Mouse (Mus musculus) heart, embryonic 16.5 days (tissue): ENCODE data around the gene Serpinb9. TPM values are rescaled to one million over a fixed set of nuclear protein-coding genes. Genes with fewer than 3 reads are reported as not detected.

ENCODE experiments used
- ATAC-seq: fragments of 200-750 bp; cut with Nextera tagmentation; replicated peaks from 2 replicates; pipeline ENCODE4 v1.8.0; 2017; ENCODE audit warnings: moderate number of reproducible peaks; ENCODE audit not compliant: insufficient read depth, low FRiP score; ENCODE audit errors: extremely low read depth
- H3K27ac ChIP-seq: fragments of 300-500 bp; sonication (generic); 2 replicates; pipeline ENCODE4 v1.5.1; 2014; ENCODE audit warnings: mild to moderate bottlenecking, low read length, control low read depth, moderate library complexity
- H3K27me3 ChIP-seq: fragments of 300-500 bp; sonication (generic); 2 replicates; pipeline ENCODE4 v1.6.1; 2014; ENCODE audit warnings: low read length, mixed read lengths; ENCODE audit not compliant: control insufficient read depth, insufficient read depth
- H3K36me3 ChIP-seq: fragments of 300-500 bp; sonication (generic); 2 replicates; pipeline ENCODE4 v1.6.1; 2014; ENCODE audit not compliant: control insufficient read depth, insufficient read depth
- H3K4me1 ChIP-seq: fragments of 300-500 bp; sonication (generic); 2 replicates; pipeline ENCODE4 v1.6.1; 2014; ENCODE audit warnings: low read length, mixed read lengths; ENCODE audit not compliant: control insufficient read depth, insufficient read depth
- H3K4me2 ChIP-seq: fragments of 300-500 bp; sonication (generic); 2 replicates; pipeline ENCODE4 v1.6.1; 2014; ENCODE audit warnings: low read depth, mild to moderate bottlenecking, control low read depth, low read length
- H3K4me3 ChIP-seq: fragments of 300-500 bp; sonication (generic); 2 replicates; pipeline ENCODE4 v1.5.1; 2014; ENCODE audit warnings: mild to moderate bottlenecking, control low read depth, low read length
- H3K9ac ChIP-seq: fragments of 300-500 bp; sonication (generic); 2 replicates; pipeline ENCODE4 v1.6.1; 2014; ENCODE audit warnings: low read length, control low read depth
- H3K9me3 ChIP-seq: fragments of 300-500 bp; sonication (generic); replicated peaks from 2 replicates; pipeline ENCODE4 v1.6.1; 2016; ENCODE audit warnings: low read length; ENCODE audit not compliant: control insufficient read depth
- WGBS: fragments of 180-500 bp; shearing (Covaris S2); extraction: QIAGEN DNeasy Blood & Tissue Kit; methylation state at CpG from one replicate; pipeline ENCODE4 v1.1.7; 2014; 5-methylcytosine and 5-hydroxymethylcytosine counted together
- polyA plus RNA-seq: library from polyadenylated mRNA; unstranded; fragments of >200 nt; fragmentation: Nextera tagmentation; extraction: Ambion mirVana; gene quantifications from 2 replicates; pipeline ENCODE4 v1.2.1, GENCODE M21; 2015

The Serpinb9 gene
- polyA plus RNA-seq, 1 experiment from 2014 or later: 8.8 TPM

GRCm38 (mm10) chr13:32968353-32968984 lies 34.6 kb upstream of the Serpinb9 start:
- ATAC-seq: no peak
- H3K36me3 ChIP-seq: peaks cover 8% of the 10 kb centered on the region; the same call in 1 of the 2 replicates

GRCm38 (mm10) chr13:32968996-32969640 lies 33.9 kb upstream of the Serpinb9 start:
- Histone ChIP-seq H3K9ac (no peak overlapping the region), H3K4me1 (peaks cover 18% of the 10 kb centered on the region), H3K27me3 (no peaks in the 10 kb centered on the region), H3K27ac (no peak overlapping the region), H3K36me3 (peaks cover 8% of the 10 kb centered on the region; the same call in 1 of the 2 replicates), H3K4me3 (no peak overlapping the region), H3K4me2 (no peak overlapping the region), H3K9me3 (no peaks in the 10 kb centered on the region)
- 74% methylated on average over 4 of the region's 4 CpGs for WGBS
- no peak for ATAC-seq

More at GRCm38 (mm10) chr13:32968353-32968984, 34.6 kb upstream of the Serpinb9 start:
- 69% methylated on average over 5 of the region's 5 CpGs for WGBS
- H3K9me3 ChIP-seq: no peaks in the 10 kb centered on the region
- no peaks in the 10 kb centered on the region for H3K27me3 ChIP-seq
- no peak overlapping the region for H3K27ac ChIP-seq
- peaks cover 23% of the 10 kb centered on the region for H3K4me1 ChIP-seq
- no peak overlapping the region for H3K9ac ChIP-seq
- H3K4me3 ChIP-seq: no peak overlapping the region
- H3K4me2 ChIP-seq: no peak overlapping the region

DNA sequence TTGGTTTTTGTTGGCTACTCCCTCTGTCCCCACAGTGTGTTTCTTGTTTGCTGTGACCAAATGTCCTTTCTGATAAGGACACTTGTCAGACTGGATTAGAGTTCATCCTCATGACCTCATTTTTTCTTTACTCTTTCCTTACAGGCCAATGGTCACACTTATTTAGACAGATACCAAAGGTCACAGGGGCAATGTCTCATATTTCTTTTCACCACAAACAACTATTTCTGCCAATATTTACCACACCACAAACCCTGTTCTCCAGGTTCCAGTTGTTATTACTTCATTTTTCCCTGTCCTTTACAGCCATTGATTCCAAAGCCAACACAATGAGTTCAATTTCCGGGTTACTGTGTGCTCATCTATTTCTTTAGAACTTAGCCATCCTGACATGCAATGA lies 33.4 kb upstream of the Serpinb9 start:
- Histone ChIP-seq H3K4me1 (peaks cover 12% of the 10 kb centered on the region), H3K27me3 (no peaks in the 10 kb centered on the region), H3K4me3 (no peak overlapping the region), H3K27ac (no peak overlapping the region), H3K4me2 (no peak overlapping the region), H3K36me3 (peaks cover 8% of the 10 kb centered on the region; the same call in 1 of the 2 replicates), H3K9me3 (no peaks in the 10 kb centered on the region), H3K9ac (no peak overlapping the region)
- WGBS: 83% methylated on average over 1 of the region's 1 CpGs
- ATAC-seq: no peak

DNA sequence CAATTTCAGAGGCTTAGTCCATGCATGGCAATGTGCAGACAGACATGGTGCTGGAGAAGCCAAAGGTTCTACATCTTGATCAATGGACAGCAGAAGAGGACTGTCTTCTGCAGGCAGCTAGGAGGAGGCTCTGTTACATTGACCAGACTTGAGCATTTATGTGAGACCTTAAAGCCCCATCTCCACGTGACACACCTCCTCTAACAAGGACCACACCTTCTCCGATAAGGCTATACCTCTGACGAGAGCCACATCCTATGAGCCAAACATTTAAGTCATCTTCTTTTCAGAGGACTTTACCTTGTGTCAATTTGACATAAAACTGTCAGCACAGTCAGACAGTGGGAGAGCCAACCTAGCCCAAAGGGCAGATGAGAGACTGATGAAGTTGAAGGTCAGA lies 32.3 kb upstream of the Serpinb9 start:
- H3K9me3 ChIP-seq: no peaks in the 10 kb centered on the region
- no peak for ATAC-seq
- H3K27me3 ChIP-seq: no peaks in the 10 kb centered on the region
- no peak overlapping the region for H3K9ac ChIP-seq
- peaks cover 8% of the 10 kb centered on the region; the same call in 1 of the 2 replicates for H3K36me3 ChIP-seq
- H3K4me2 ChIP-seq: no peak overlapping the region
- WGBS: 86% methylated on average over 3 of the region's 3 CpGs
- H3K4me1 ChIP-seq: peaks cover 5% of the 10 kb centered on the region; the same call in 1 of the 2 replicates
- no peak overlapping the region for H3K27ac ChIP-seq
- no peak overlapping the region for H3K4me3 ChIP-seq

DNA sequence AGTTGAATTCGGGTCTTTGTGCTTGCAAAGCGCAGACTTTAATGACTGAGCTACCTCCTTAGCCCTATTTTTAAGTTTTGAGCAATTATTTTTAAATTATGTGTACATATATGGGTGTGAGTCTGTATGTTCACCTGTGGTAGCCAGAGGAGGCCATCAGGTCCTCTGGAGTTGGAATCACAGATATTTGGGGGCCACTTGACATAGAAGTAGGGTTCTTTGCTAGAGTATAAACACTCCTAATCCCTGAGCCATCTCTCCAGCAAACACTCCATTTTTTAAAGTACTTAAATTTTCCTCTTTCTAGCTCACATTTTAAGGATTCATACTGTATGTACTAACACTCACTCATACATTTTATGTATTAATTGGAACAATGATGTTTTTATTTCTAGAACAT lies 28.8 kb upstream of the Serpinb9 start:
- Histone ChIP-seq H3K9me3 (no peaks in the 10 kb centered on the region), H3K27ac (no peak overlapping the region), H3K36me3 (peaks cover 13% of the 10 kb centered on the region; the same call in 1 of the 2 replicates), H3K9ac (no peak overlapping the region), H3K27me3 (no peaks in the 10 kb centered on the region), H3K4me1 (no peaks in the 10 kb centered on the region), H3K4me2 (no peak overlapping the region), H3K4me3 (no peak overlapping the region)
- 83% methylated on average over 2 of the region's 2 CpGs for WGBS
- no peak for ATAC-seq

DNA sequence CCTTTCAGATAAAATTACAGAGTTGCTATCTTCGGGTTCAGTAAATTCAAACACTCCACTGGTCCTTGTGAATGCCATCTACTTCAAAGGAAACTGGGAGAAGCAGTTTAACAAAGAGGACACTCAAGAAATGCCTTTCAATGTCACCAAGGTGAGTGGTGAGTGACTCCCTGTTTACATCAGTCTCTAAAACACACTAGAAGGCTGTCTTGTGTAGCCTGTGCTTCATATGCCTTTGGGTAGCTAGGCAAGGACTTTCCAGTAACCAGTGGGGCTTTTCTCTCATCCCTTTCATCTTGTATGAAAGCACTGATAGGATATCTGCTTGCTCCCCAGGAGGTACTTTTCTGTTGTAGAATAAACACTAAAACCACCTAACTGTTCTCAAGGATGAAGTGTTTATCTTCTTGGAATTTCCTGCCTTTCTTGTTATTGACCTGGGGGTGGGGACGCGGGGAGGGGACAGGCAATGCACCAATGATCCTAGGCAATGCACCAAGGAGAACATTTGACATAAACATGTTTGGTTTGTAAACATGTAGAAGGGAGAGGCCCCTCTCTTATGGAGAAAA lies 28.1 kb upstream of the Serpinb9 start:
- no peak for ATAC-seq
- Histone ChIP-seq H3K9ac (no peak overlapping the region), H3K27ac (no peak overlapping the region), H3K9me3 (no peaks in the 10 kb centered on the region), H3K4me3 (no peak overlapping the region), H3K4me1 (no peaks in the 10 kb centered on the region), H3K4me2 (no peak overlapping the region), H3K36me3 (peaks cover 13% of the 10 kb centered on the region; the same call in 1 of the 2 replicates), H3K27me3 (no peaks in the 10 kb centered on the region)
- WGBS: 40% methylated on average over 3 of the region's 3 CpGs

DNA sequence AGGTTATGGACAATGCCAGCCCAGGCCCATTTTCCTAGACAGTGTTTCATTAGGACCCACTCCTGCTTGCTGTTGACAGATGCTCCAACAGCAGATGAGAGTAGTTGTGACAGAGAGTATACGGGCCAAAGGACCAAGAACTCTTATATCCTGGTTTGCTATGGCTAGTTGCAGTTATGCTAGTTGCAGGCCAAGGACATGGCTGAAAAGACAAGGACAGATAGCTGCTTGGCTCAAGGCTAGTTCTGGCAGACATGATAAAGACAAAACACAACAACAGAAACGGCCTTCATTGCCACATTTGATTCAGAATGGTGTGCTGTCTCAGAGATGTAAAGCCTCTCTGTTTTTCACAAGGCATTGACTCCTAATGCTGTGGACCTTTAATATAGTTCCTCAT lies 27.3 kb upstream of the Serpinb9 start:
- no peaks in the 10 kb centered on the region for H3K4me1 ChIP-seq
- no peaks in the 10 kb centered on the region for H3K9me3 ChIP-seq
- WGBS: 34% methylated on average over 2 of the region's 2 CpGs
- H3K36me3 ChIP-seq: peaks cover 9% of the 10 kb centered on the region; the same call in 1 of the 2 replicates
- H3K4me3 ChIP-seq: no peak overlapping the region
- no peaks in the 10 kb centered on the region for H3K27me3 ChIP-seq
- ATAC-seq: no peak
- no peak overlapping the region for H3K4me2 ChIP-seq
- H3K9ac ChIP-seq: no peak overlapping the region
- H3K27ac ChIP-seq: no peak overlapping the region

- WGBS: 76% methylated on average over 4 of the region's 4 CpGs
Measured at GRCm38 (mm10) chr13:32982556-32983042, 20.5 kb upstream of the Serpinb9 start.

GRCm38 (mm10) chr13:32986256-32986655 lies 16.8 kb upstream of the Serpinb9 start:
- no peak overlapping the region for H3K9ac ChIP-seq

More at GRCm38 (mm10) chr13:32982556-32983042, 20.5 kb upstream of the Serpinb9 start:
- Histone ChIP-seq H3K4me1 (no peaks in the 10 kb centered on the region), H3K27ac (no peak overlapping the region), H3K4me3 (no peak overlapping the region), H3K27me3 (no peaks in the 10 kb centered on the region), H3K36me3 (peaks cover 5% of the 10 kb centered on the region; the same call in 1 of the 2 replicates), H3K4me2 (no peak overlapping the region), H3K9ac (no peak overlapping the region), H3K9me3 (no peaks in the 10 kb centered on the region)
- ATAC-seq: no peak

More at GRCm38 (mm10) chr13:32986256-32986655, 16.8 kb upstream of the Serpinb9 start:
- no peak overlapping the region for H3K4me2 ChIP-seq
- no peaks in the 10 kb centered on the region for H3K36me3 ChIP-seq
- H3K4me3 ChIP-seq: no peak overlapping the region
- no peaks in the 10 kb centered on the region for H3K9me3 ChIP-seq
- no peaks in the 10 kb centered on the region for H3K27me3 ChIP-seq
- no peaks in the 10 kb centered on the region for H3K4me1 ChIP-seq
- H3K27ac ChIP-seq: no peak overlapping the region
- no peak for ATAC-seq
